Mouse (Mus musculus): ENCODE measurements at regions not wholly inside any gene's neighbourhood (a gene's known extent, or its start where the extent isn't known, plus 50 kb on each side); places are given as distances from the start of the nearest gene placed in this dataset.
"Not testable (repeated sequence)": the region's sequence is repeated elsewhere in the genome, so short reads cannot be mapped to it uniquely, and the experiment has no call there.

GRCm38 (mm10) chr6:16365450-16365849, 532.8 kb downstream of the Tfec start:
- Histone ChIP-seq H3K27ac (replicated peaks; ENCODE audit: low read depth, low read length) (no peak overlapping the region), H3K4me3 (ENCODE audit: low read depth, low read length) (no peak overlapping the region), H3K4me2 (ENCODE audit: low read depth, low read length) (no peak overlapping the region), H3K4me1 (ENCODE audit: control insufficient read depth, insufficient read depth, low read length) (no peaks in the 10 kb centered on the region), H3K27me3 (ENCODE audit: control insufficient read depth, insufficient read depth, low read length) (no peaks in the 10 kb centered on the region), H3K36me3 (replicated peaks; ENCODE audit: control insufficient read depth, insufficient read depth, low read depth, low read length) (no peaks in the 10 kb centered on the region), H3K9ac (replicated peaks; ENCODE audit: low read length) (no peak overlapping the region), H3K9me3 (replicated peaks; ENCODE audit: control insufficient read depth, low read length) (no peaks in the 10 kb centered on the region)
- 90% methylated on average over 1 of the region's 1 CpGs for WGBS
- no peak for ATAC-seq (replicated peaks; ENCODE audit: insufficient number of reproducible peaks, low FRiP score, low TSS enrichment, low read depth)
- DNase-seq (ENCODE audit: low spot score), result no peak

DNA sequence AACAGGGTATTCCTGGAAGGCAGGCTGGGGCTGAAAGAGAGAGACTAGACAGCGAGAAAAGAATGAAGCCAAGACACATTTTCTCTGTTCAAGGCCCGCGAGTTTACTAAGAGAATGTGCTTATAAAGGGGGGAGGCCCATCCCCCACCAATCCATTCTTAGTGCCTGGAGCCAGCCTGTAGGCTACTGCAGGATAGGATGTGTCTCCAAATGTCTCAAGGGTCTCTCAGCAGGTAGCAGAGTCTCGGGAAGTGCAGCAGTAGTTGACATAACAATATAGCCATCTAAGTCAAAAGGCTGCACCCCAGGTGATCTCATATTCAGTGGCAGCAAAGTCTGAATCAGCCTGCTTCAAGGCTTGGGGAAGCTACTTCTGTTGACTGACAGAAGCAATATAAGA, 536.2 kb downstream of the Tfec start:
- no peaks in the 10 kb centered on the region for H3K27me3 ChIP-seq (ENCODE audit: control insufficient read depth, insufficient read depth, low read length)
- no peaks in the 10 kb centered on the region for H3K9me3 ChIP-seq (replicated peaks; ENCODE audit: control insufficient read depth, low read length)
- H3K27ac ChIP-seq (replicated peaks; ENCODE audit: low read depth, low read length), result no peak overlapping the region
- 58% methylated on average over 4 of the region's 4 CpGs for WGBS
- no peak overlapping the region for H3K4me3 ChIP-seq (ENCODE audit: low read depth, low read length)
- H3K4me2 ChIP-seq (ENCODE audit: low read depth, low read length), result no peak overlapping the region
- DNase-seq (ENCODE audit: low spot score) (no peak), ATAC-seq (replicated peaks; ENCODE audit: insufficient number of reproducible peaks, low FRiP score, low TSS enrichment, low read depth) (no peak)
- no peaks in the 10 kb centered on the region for H3K36me3 ChIP-seq (replicated peaks; ENCODE audit: control insufficient read depth, insufficient read depth, low read depth, low read length)
- H3K4me1 ChIP-seq (ENCODE audit: control insufficient read depth, insufficient read depth, low read length), result no peaks in the 10 kb centered on the region
- no peak overlapping the region for H3K9ac ChIP-seq (replicated peaks; ENCODE audit: low read length)

- H3K27ac ChIP-seq (replicated peaks; ENCODE audit: low read depth, low read length); H3K4me2 ChIP-seq (ENCODE audit: low read depth, low read length); H3K4me1 ChIP-seq (ENCODE audit: control insufficient read depth, insufficient read depth, low read length); H3K9me3 ChIP-seq (replicated peaks; ENCODE audit: control insufficient read depth, low read length); H3K9ac ChIP-seq (replicated peaks; ENCODE audit: low read length); H3K27me3 ChIP-seq (ENCODE audit: control insufficient read depth, insufficient read depth, low read length); H3K4me3 ChIP-seq (ENCODE audit: low read depth, low read length); H3K36me3 ChIP-seq (replicated peaks; ENCODE audit: control insufficient read depth, insufficient read depth, low read depth, low read length): not testable (repeated sequence)
- WGBS, result 40% methylated on average over 8 of the region's 25 CpGs
- ATAC-seq (replicated peaks; ENCODE audit: insufficient number of reproducible peaks, low FRiP score, low TSS enrichment, low read depth), result peak; percentile 73
- DNase-seq (ENCODE audit: low spot score), result peak; percentile 13
These were observed 538.1 kb downstream of the Tfec start for GRCm38 (mm10) chr6:16359881-16360711.

DNA sequence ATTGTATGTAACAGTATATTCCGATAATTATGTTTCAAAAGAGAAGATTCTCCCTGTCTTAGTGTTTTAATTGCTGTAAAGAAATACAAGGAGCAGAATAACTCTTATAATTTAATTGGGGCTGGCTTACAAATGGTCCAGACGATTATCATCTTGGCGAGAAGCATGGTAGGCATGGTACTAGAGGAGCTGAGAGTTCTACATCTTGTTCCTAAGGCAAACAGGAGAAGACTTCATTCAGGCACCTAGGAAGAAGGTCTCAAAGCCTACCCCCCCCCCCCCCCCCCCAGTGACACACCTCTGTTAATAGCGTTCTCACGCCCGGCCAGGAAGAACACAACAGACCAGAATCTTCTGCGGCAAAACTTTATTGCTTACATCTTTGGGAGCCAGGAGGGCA, 538.8 kb downstream of the Tfec start:
- H3K27ac ChIP-seq (replicated peaks; ENCODE audit: low read depth, low read length), result no peak overlapping the region
- no peaks in the 10 kb centered on the region for H3K9me3 ChIP-seq (replicated peaks; ENCODE audit: control insufficient read depth, low read length)
- ATAC-seq (replicated peaks; ENCODE audit: insufficient number of reproducible peaks, low FRiP score, low TSS enrichment, low read depth), result no peak
- no peak overlapping the region; the same call in 1 of the 2 replicates for H3K4me2 ChIP-seq (ENCODE audit: low read depth, low read length)
- no peaks in the 10 kb centered on the region for H3K27me3 ChIP-seq (ENCODE audit: control insufficient read depth, insufficient read depth, low read length)
- H3K4me3 ChIP-seq (ENCODE audit: low read depth, low read length), result peak overlapping the region; percentile 16
- no peaks in the 10 kb centered on the region for H3K36me3 ChIP-seq (replicated peaks; ENCODE audit: control insufficient read depth, insufficient read depth, low read depth, low read length)
- WGBS, result 84% methylated on average over 3 of the region's 7 CpGs
- no peak overlapping the region for H3K9ac ChIP-seq (replicated peaks; ENCODE audit: low read length)
- DNase-seq (ENCODE audit: low spot score), result no peak
- no peaks in the 10 kb centered on the region for H3K4me1 ChIP-seq (ENCODE audit: control insufficient read depth, insufficient read depth, low read length)

DNA sequence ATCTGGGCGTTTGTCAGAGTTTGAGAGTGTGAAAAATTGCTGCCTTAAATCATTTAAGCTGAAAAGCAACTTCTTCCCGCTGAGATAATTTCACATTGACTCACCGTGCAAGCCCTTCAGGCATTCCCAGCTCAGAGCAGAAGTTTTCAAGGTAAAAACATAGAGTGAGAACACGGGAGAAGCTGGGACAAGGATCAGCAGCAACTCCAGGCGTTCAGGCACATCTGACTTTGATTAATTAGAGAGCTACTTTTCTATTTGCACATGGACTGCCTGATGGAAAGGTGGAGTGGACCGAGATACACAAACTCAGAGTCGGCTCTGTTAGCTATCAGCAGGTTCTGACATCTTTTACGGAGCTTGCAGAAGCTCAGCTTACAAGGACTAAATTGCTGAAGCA, 564.6 kb downstream of the Tfec start:
- ATAC-seq (replicated peaks; ENCODE audit: insufficient number of reproducible peaks, low FRiP score, low TSS enrichment, low read depth) (no peak), DNase-seq (ENCODE audit: low spot score) (peak; percentile 77)
- Histone ChIP-seq H3K27ac (replicated peaks; ENCODE audit: low read depth, low read length) (no peak overlapping the region), H3K4me2 (ENCODE audit: low read depth, low read length) (no peak overlapping the region), H3K9ac (replicated peaks; ENCODE audit: low read length) (no peak overlapping the region), H3K27me3 (ENCODE audit: control insufficient read depth, insufficient read depth, low read length) (no peaks in the 10 kb centered on the region), H3K9me3 (replicated peaks; ENCODE audit: control insufficient read depth, low read length) (no peaks in the 10 kb centered on the region), H3K36me3 (replicated peaks; ENCODE audit: control insufficient read depth, insufficient read depth, low read depth, low read length) (no peaks in the 10 kb centered on the region), H3K4me3 (ENCODE audit: low read depth, low read length) (no peak overlapping the region), H3K4me1 (ENCODE audit: control insufficient read depth, insufficient read depth, low read length) (no peaks in the 10 kb centered on the region)
- WGBS, result 23% methylated on average over 8 of the region's 8 CpGs

DNA sequence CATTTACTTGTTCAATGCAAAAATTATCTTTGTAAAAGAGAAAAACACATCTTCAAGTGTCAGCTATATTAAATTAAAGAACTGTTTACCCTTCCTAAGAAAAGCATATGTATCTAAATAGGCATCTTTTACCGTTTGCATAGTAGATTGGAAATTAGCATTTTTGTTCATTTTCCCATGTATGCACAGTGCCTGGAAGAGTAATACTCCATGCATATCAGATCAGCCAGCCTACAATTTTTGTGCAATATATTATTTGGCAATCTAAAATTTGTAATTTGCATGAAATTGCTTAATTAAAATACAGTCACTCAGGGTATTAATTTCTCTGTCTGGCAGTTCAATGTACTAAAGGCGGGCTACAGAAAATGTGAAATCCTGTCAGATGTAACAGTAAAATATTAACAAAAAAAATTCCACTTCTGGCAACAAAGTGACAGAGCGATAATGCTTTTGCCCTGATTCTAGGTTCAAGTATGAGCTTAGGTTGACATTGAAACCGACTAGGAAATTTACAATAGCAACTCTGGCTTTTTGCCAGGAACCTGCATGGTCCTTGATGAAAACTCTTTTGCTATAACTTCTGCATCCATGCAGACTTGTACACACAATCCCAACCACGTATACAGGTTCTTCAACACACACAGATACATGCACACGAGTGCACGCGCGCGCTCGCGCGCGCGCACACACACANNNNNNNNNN, 583.8 kb downstream of the Tfec start:
- H3K36me3 ChIP-seq (replicated peaks; ENCODE audit: control insufficient read depth, insufficient read depth, low read depth, low read length), result no peaks in the 10 kb centered on the region
- WGBS, result 91% methylated on average over 15 of the region's 15 CpGs

GRCm38 (mm10) chr6:16312915-16313314, 585.3 kb downstream of the Tfec start:
- Histone ChIP-seq H3K27ac (replicated peaks; ENCODE audit: low read depth, low read length) (no peak overlapping the region), H3K4me2 (ENCODE audit: low read depth, low read length) (no peak overlapping the region), H3K9me3 (replicated peaks; ENCODE audit: control insufficient read depth, low read length) (no peaks in the 10 kb centered on the region), H3K9ac (replicated peaks; ENCODE audit: low read length) (no peak overlapping the region), H3K36me3 (replicated peaks; ENCODE audit: control insufficient read depth, insufficient read depth, low read depth, low read length) (no peaks in the 10 kb centered on the region), H3K27me3 (ENCODE audit: control insufficient read depth, insufficient read depth, low read length) (no peaks in the 10 kb centered on the region), H3K4me3 (ENCODE audit: low read depth, low read length) (no peak overlapping the region), H3K4me1 (ENCODE audit: control insufficient read depth, insufficient read depth, low read length) (no peaks in the 10 kb centered on the region)
- no peak for ATAC-seq (replicated peaks; ENCODE audit: insufficient number of reproducible peaks, low FRiP score, low TSS enrichment, low read depth)
- 49% methylated on average over 1 of the region's 1 CpGs for WGBS
- DNase-seq (ENCODE audit: low spot score), result no peak

More for the DNA sequence above, 583.8 kb downstream of the Tfec start:
- no peak overlapping the region for H3K9ac ChIP-seq (replicated peaks; ENCODE audit: low read length)
- H3K4me2 ChIP-seq (ENCODE audit: low read depth, low read length), result no peak overlapping the region
- DNase-seq (ENCODE audit: low spot score) (no peak), ATAC-seq (replicated peaks; ENCODE audit: insufficient number of reproducible peaks, low FRiP score, low TSS enrichment, low read depth) (no peak)
- H3K27ac ChIP-seq (replicated peaks; ENCODE audit: low read depth, low read length), result no peak overlapping the region
- no peaks in the 10 kb centered on the region for H3K9me3 ChIP-seq (replicated peaks; ENCODE audit: control insufficient read depth, low read length)
- no peaks in the 10 kb centered on the region for H3K4me1 ChIP-seq (ENCODE audit: control insufficient read depth, insufficient read depth, low read length)
- no peak overlapping the region for H3K4me3 ChIP-seq (ENCODE audit: low read depth, low read length)
- no peaks in the 10 kb centered on the region for H3K27me3 ChIP-seq (ENCODE audit: control insufficient read depth, insufficient read depth, low read length)

- no peak overlapping the region for H3K9ac ChIP-seq (replicated peaks; ENCODE audit: low read length)
- H3K27ac ChIP-seq (replicated peaks; ENCODE audit: low read depth, low read length), result no peak overlapping the region
- 56% methylated on average over 8 of the region's 8 CpGs for WGBS
- no peaks in the 10 kb centered on the region for H3K36me3 ChIP-seq (replicated peaks; ENCODE audit: control insufficient read depth, insufficient read depth, low read depth, low read length)
- no peak overlapping the region for H3K4me3 ChIP-seq (ENCODE audit: low read depth, low read length)
- no peaks in the 10 kb centered on the region for H3K27me3 ChIP-seq (ENCODE audit: control insufficient read depth, insufficient read depth, low read length)
- no peaks in the 10 kb centered on the region for H3K4me1 ChIP-seq (ENCODE audit: control insufficient read depth, insufficient read depth, low read length)
- no peak for DNase-seq (ENCODE audit: low spot score)
- no peak for ATAC-seq (replicated peaks; ENCODE audit: insufficient number of reproducible peaks, low FRiP score, low TSS enrichment, low read depth)
- H3K4me2 ChIP-seq (ENCODE audit: low read depth, low read length), result no peak overlapping the region
- H3K9me3 ChIP-seq (replicated peaks; ENCODE audit: control insufficient read depth, low read length), result no peaks in the 10 kb centered on the region
These were observed 563.0 kb downstream of the Mdfic start for GRCm38 (mm10) chr6:16283328-16284072.
